Mouse (Mus musculus) midbrain, embryonic 15.5 days (tissue): Measurements from ENCODE around the gene Cyp2a5. TPM values are rescaled to one million over a fixed set of nuclear protein-coding genes. Genes with fewer than 3 reads are reported as not detected.
"Not testable (repeated sequence)": the region's sequence is repeated elsewhere in the genome, so short reads cannot be mapped to it uniquely, and the experiment has no call there.

ENCODE experiments used
- ATAC-seq: fragments of 200-750 bp; cut with Nextera tagmentation; replicated peaks from 2 replicates; pipeline ENCODE4 v1.8.0; 2017; ENCODE audit warnings: moderate TSS enrichment
- H3K27ac ChIP-seq: fragments of 300-500 bp; sonication (generic); 2 replicates; pipeline ENCODE4 v1.5.1; 2015; ENCODE audit warnings: mild to moderate bottlenecking, inconsistent platforms
- H3K27me3 ChIP-seq: fragments of 300-500 bp; sonication (generic); replicated peaks from 2 replicates; pipeline ENCODE4 v1.6.1; 2015; ENCODE audit warnings: inconsistent platforms
- H3K36me3 ChIP-seq: fragments of 300-500 bp; sonication (generic); replicated peaks from 2 replicates; pipeline ENCODE4 v1.6.1; 2015; ENCODE audit warnings: inconsistent platforms
- H3K4me1 ChIP-seq: fragments of 300-500 bp; sonication (generic); 2 replicates; pipeline ENCODE4 v1.6.1; 2015; ENCODE audit warnings: inconsistent platforms
- H3K4me2 ChIP-seq: fragments of 300-500 bp; sonication (generic); 2 replicates; pipeline ENCODE4 v1.6.1; 2015; ENCODE audit warnings: inconsistent platforms, mild to moderate bottlenecking, moderate library complexity
- H3K4me3 ChIP-seq: fragments of 300-500 bp; sonication (generic); 2 replicates; pipeline ENCODE4 v1.5.1; 2015; ENCODE audit warnings: mild to moderate bottlenecking, inconsistent platforms
- H3K9ac ChIP-seq: fragments of 300-500 bp; sonication (generic); 2 replicates; pipeline ENCODE4 v1.6.1; 2015; ENCODE audit warnings: mild to moderate bottlenecking, inconsistent platforms
- H3K9me3 ChIP-seq: fragments of 300-500 bp; sonication (generic); 2 replicates; pipeline ENCODE4 v1.6.1; 2016; ENCODE audit warnings: inconsistent platforms
- WGBS: fragments of 180-500 bp; shearing (Covaris S2); methylation state at CpG from one replicate; pipeline ENCODE4 v1.1.7; 2015; ENCODE audit warnings: mixed read lengths; 5-methylcytosine and 5-hydroxymethylcytosine counted together
- polyA plus RNA-seq: library from polyadenylated mRNA; unstranded; fragments of >200 nt; fragmentation: Nextera tagmentation; extraction: Ambion mirVana; gene quantifications from 2 replicates; pipeline ENCODE4 v1.2.1, GENCODE M21; 2015

Gene Cyp2a5
- polyA plus RNA-seq: 0.60 and 1.3 TPM in 2 replicates

GRCm38 (mm10) chr7:26835059-26835458 lies at the start of gene Cyp2a5:
Gene Cyp2a5 (plus strand): TSS chr7:26835305.
- H3K36me3 ChIP-seq, H3K27ac ChIP-seq, H3K9ac ChIP-seq, ATAC-seq, H3K9me3 ChIP-seq, H3K27me3 ChIP-seq, H3K4me2 ChIP-seq, H3K4me3 ChIP-seq, H3K4me1 ChIP-seq: not testable (repeated sequence)
- WGBS: 69% methylated on average over 3 of the region's 3 CpGs

- not testable (repeated sequence) for H3K36me3 ChIP-seq, H3K9me3 ChIP-seq, H3K27me3 ChIP-seq, ATAC-seq, H3K4me2 ChIP-seq, H3K4me1 ChIP-seq, H3K27ac ChIP-seq, H3K4me3 ChIP-seq, H3K9ac ChIP-seq
- WGBS: 49% methylated on average over 1 of the region's 1 CpGs
These were observed 49.1 kb upstream of the Cyp2a5 start for GRCm38 (mm10) chr7:26786013-26786412.

GRCm38 (mm10) chr7:26789984-26790383 lies 45.1 kb upstream of the Cyp2a5 start:
- WGBS: 82% methylated on average over 6 of the region's 6 CpGs
- no peak overlapping the region for H3K4me2 ChIP-seq
- no peak overlapping the region for H3K4me3 ChIP-seq
- no peak for ATAC-seq
- no peak overlapping the region for H3K9ac ChIP-seq
- H3K9me3 ChIP-seq: no peaks in the 10 kb centered on the region
- no peaks in the 10 kb centered on the region for H3K36me3 ChIP-seq
- no peaks in the 10 kb centered on the region for H3K4me1 ChIP-seq
- H3K27ac ChIP-seq: no peak overlapping the region
- no peaks in the 10 kb centered on the region for H3K27me3 ChIP-seq

- H3K9ac ChIP-seq: no peak overlapping the region
- no peak overlapping the region for H3K4me2 ChIP-seq
- H3K27me3 ChIP-seq: no peaks in the 10 kb centered on the region
- no peak for ATAC-seq
- H3K9me3 ChIP-seq: no peaks in the 10 kb centered on the region; the same call in 1 of the 2 replicates
- no peak overlapping the region for H3K27ac ChIP-seq
- no peaks in the 10 kb centered on the region for H3K4me1 ChIP-seq
- no peak overlapping the region for H3K4me3 ChIP-seq
- no peaks in the 10 kb centered on the region for H3K36me3 ChIP-seq
These were observed 35.0 kb upstream of the Cyp2a5 start for GRCm38 (mm10) chr7:26800104-26800503.

GRCm38 (mm10) chr7:26800996-26801395 lies 34.1 kb upstream of the Cyp2a5 start:
- Histone ChIP-seq H3K27me3 (no peaks in the 10 kb centered on the region), H3K4me3 (no peak overlapping the region), H3K4me1 (no peaks in the 10 kb centered on the region), H3K9ac (no peak overlapping the region), H3K27ac (no peak overlapping the region), H3K9me3 (no peaks in the 10 kb centered on the region; the same call in 1 of the 2 replicates), H3K36me3 (no peaks in the 10 kb centered on the region), H3K4me2 (no peak overlapping the region)
- WGBS: 100% methylated on average over 1 of the region's 1 CpGs
- ATAC-seq: no peak

- H3K27ac ChIP-seq: no peak within 1 kb of the TSS
- no peak within 1 kb of the TSS for H3K4me3 ChIP-seq
- H3K4me1 ChIP-seq: no peaks in the 10 kb centered on the region
- no peak within 1 kb of the TSS for H3K9ac ChIP-seq
- no peaks in the 10 kb centered on the region; the same call in 1 of the 2 replicates for H3K9me3 ChIP-seq
- H3K4me2 ChIP-seq: no peak within 1 kb of the TSS
- no peaks in the 10 kb centered on the region for H3K27me3 ChIP-seq
- WGBS: 87% methylated on average over 2 of the region's 2 CpGs
- H3K36me3 ChIP-seq: no peaks in the 10 kb centered on the region
- ATAC-seq: no peak
These were observed 26.5 kb upstream of the Cyp2a5 start, which contains the start of gene Cyp2g1 for GRCm38 (mm10) chr7:26808592-26808991. Gene Cyp2g1 (plus strand): TSS chr7:26808892.

- H3K9me3 ChIP-seq, H3K27me3 ChIP-seq, H3K9ac ChIP-seq, H3K4me1 ChIP-seq, H3K4me2 ChIP-seq, H3K36me3 ChIP-seq, ATAC-seq, H3K27ac ChIP-seq, H3K4me3 ChIP-seq: not testable (repeated sequence)
- 80% methylated on average over 9 of the region's 9 CpGs for WGBS
These were observed 3.4 kb upstream of the Cyp2a5 start for GRCm38 (mm10) chr7:26831556-26832292.

- H3K4me3 ChIP-seq, H3K4me2 ChIP-seq, H3K27ac ChIP-seq, H3K9me3 ChIP-seq, ATAC-seq, H3K27me3 ChIP-seq, H3K4me1 ChIP-seq, H3K36me3 ChIP-seq, H3K9ac ChIP-seq: not testable (repeated sequence)
- WGBS: 79% methylated on average over 7 of the region's 7 CpGs
These were observed 2.4 kb upstream of the Cyp2a5 start for GRCm38 (mm10) chr7:26832668-26833067.

GRCm38 (mm10) chr7:26843400-26843799 lies 8.3 kb downstream of the Cyp2a5 start:
- ATAC-seq, H3K4me3 ChIP-seq, H3K36me3 ChIP-seq, H3K4me1 ChIP-seq, H3K27ac ChIP-seq, H3K4me2 ChIP-seq, H3K9me3 ChIP-seq, H3K27me3 ChIP-seq, H3K9ac ChIP-seq: not testable (repeated sequence)
- 86% methylated on average over 2 of the region's 2 CpGs for WGBS

- H3K9ac ChIP-seq, H3K4me2 ChIP-seq, H3K4me3 ChIP-seq, H3K4me1 ChIP-seq, H3K27me3 ChIP-seq, H3K27ac ChIP-seq, H3K36me3 ChIP-seq, ATAC-seq, H3K9me3 ChIP-seq: not testable (repeated sequence)
These were observed 15.0 kb downstream of the Cyp2a5 start for GRCm38 (mm10) chr7:26850063-26850462.

- H3K4me3 ChIP-seq, H3K36me3 ChIP-seq, H3K4me2 ChIP-seq, H3K9ac ChIP-seq, H3K9me3 ChIP-seq, ATAC-seq, H3K4me1 ChIP-seq, H3K27ac ChIP-seq, H3K27me3 ChIP-seq: not testable (repeated sequence)
These were observed 43.5 kb downstream of the Cyp2a5 start for GRCm38 (mm10) chr7:26878581-26878980.

- not testable (repeated sequence) for H3K4me3 ChIP-seq, H3K4me2 ChIP-seq, H3K27ac ChIP-seq, H3K27me3 ChIP-seq, H3K9ac ChIP-seq, H3K9me3 ChIP-seq, ATAC-seq, H3K36me3 ChIP-seq, H3K4me1 ChIP-seq
- WGBS: 75% methylated on average over 3 of the region's 3 CpGs
These were observed 45.5 kb downstream of the Cyp2a5 start for GRCm38 (mm10) chr7:26880600-26880999.
